Mouse (Mus musculus) urinary bladder, postnatal 4 days (tissue): Measurements from ENCODE around the gene Slc2a13.
A peak's percentile ranks its signal among the peaks of the same experiment; 100 is the strongest.

ENCODE experiments used
- DNase-seq, 2 experiments: peaks; one replicate each; pipeline ENCODE4 v3.0.0; 2021 to 2022; ENCODE audit warnings: low spot score in 2 of 2

Slc2a13 gene

DNA sequence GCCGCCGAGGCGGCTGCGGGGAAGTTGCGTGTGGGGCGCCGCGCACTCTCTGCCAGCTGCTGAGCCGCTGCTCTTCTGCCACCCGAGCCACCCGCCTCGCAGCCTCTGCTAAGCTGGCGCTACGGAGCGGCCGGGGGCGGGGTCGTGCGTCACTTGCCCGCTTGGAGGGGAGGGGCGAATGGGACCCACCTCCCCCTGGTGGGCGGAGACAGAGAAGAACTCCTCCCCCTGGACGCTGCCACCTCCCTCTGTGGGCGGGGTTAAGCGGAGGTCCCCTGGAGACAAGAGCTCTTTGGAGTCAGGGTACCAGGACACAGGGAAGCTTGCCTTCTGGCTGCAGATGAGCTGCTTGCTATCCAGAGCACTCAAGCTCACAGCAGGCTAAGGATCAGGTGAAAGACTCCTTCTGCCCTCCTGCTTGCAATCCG is at the start of gene Slc2a13:
TSS of gene Slc2a13 (minus strand) at position 151 of the 428 bp plus-strand sequence.
- DNase-seq, result peak; percentile 79 to 87

DNA sequence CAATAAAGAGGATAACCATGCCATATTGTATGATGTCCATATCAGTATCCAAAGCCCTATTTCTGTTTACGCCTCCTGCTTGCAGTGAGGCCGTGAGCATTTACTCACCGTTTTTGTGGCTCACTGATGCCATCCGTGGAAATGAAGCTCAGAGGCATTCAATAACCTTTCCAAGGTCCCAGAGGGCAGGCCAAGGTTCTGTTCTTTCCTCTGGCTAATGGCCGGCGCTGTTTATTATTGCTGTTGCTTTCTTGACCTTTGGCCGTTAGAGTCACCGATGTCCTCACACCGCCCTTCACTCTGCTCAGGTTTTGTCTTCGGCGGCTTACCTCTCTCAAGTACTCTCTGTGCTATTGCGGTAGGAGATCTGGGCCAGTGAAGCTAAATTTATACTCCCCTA is 43.0 kb upstream of the Slc2a13 start:
- no peak for DNase-seq

DNA sequence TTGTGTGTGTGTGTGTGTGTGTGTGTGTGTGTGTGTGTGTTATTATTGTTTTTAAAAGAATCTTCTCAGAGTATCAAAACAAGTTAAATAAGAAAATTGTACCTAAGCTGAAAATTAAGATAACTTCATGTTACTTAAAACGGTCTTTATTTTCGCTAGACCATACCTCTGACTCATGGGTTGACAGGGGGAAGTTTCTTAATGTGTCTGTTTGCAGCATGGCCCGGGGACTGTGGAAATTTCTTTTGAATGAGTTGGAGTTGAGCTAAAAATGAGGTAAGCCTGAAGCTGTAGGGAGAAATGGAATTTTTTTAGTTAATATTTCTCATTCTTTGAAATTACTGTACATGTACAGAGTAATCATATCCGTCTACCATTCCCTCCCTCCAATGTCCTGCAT is 42.5 kb upstream of the Slc2a13 start:
- no peak for DNase-seq

DNA sequence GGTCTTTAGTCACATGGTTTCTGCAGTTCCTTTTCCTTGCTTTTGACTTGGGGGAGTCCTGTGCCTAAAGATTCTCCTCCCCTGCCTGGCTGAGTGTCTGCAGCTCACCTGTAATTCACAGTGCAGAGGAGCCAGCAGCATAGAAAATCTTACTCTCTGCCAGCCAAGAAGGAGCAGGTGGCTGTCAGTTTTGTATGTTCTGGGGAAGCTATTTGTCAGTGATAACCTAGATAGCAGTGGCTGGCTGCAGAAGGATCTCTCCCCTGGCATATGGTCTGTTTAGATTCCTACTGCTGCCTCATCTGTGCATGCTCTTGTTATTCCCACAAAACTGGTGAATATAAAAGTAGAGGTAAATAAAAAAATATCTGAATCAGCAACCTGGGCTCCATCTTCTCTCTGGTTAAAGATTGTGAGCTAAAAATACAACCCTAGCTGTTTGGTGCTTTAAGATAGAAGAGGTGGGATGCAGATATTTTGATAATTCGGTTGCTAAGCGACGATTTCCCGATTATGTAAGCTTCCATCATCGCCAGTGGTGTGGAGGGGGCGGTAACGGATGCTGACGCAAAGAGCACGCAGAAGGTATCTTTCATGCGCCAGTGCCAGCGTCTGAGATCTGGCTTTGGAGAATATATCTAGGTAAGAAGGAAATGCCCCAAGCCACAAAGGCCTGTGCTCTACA is 41.1 kb upstream of the Slc2a13 start:
- no peak for DNase-seq

DNA sequence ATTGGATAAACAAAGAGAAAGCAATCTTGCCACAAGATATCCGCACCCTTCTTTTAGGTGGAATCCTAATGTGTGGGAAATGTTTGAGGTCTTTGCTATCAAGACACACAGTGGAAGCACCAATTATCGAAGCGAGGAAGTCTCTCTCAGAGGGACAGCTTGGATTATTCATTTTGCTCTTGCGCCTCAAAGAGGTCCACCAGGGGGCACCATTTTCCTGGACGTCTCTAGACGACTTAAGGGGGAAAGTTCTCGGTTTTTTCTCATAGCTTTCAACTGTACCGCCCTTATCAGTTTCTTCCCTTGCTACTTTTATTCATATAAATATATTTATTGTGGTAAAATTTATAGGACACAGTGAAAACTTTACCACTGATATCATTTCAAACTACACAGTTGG is 36.7 kb upstream of the Slc2a13 start:
- peak in 1 of 2 experiments; percentile 76 for DNase-seq

DNA sequence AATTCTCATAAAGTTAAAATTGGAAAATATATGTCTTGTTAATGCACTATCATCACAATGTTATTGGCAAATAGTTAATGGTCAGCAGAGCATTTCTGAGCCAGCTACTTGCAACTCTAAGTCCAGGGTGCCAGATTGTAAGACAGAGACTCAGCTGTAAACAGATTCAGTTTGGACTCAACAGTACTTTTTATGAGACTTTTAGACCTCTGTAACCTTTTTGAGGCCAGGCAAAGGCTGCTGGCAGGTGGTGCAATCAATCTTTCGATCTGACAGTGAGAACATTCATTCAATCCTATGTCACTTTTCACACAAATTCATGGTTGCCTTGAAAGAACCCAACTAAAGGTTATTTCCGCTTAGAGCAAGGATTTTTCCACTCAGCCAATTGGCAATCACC is 35.8 kb upstream of the Slc2a13 start:
- DNase-seq, result no peak

DNA sequence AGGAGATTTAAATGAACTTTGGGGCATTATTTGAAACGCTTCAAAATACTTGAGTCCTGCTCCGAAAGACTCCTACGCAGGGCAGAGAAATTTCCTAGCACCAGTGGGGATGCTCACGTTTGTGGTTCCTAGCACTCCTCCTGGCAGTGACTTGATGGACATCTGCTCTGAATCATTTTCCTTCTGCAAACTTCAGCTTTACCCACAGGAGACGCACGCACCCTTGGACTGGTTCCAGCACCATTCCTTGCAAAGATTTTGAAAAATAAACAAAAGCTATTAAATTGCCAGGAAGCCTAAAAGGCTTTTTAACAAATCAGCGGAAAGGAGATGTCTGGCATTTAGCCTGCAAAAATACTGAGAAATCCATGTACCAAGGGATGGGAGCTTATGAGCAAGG is 28.1 kb upstream of the Slc2a13 start:
- DNase-seq, result no peak

DNA sequence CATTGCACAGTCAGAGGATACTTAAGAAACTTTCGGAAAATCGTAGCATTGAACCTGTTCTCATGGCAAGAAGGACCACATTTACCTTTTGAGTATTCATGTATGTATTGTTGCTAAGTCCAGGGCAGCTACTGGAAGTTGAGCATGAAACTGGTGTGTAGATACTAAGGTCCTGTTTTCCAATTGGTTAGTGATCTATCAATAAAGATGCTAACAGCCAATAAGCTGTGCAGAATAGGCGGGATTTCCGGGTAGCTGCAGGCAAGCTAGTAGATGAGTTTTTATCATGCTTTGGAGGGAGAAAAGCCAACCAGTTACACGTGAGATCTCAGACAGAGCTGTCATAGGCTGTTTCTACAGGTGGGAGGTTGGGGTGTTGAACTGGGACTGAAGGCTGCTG is 24.2 kb upstream of the Slc2a13 start:
- no peak for DNase-seq

DNA sequence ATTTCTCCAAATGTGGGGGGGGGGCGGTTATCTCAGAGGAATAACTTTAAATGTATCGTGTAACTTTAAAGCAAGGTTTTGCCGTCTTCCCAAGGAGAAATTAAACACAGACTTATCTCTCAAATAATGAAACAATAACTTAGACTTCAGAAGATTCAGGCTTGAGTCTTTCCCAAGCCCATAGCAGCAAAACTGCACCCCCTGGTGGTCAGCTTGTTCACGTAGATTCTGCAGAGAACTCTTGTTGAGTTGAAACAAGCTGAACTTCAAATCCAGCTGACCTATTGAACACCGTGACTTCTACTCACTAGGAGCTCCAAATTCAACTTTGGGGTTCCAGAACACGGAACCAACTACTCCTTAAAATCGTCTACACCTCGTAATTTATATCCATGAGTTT is 1.4 kb upstream of the Slc2a13 start:
- peak; percentile 50 to 85 for DNase-seq

DNA sequence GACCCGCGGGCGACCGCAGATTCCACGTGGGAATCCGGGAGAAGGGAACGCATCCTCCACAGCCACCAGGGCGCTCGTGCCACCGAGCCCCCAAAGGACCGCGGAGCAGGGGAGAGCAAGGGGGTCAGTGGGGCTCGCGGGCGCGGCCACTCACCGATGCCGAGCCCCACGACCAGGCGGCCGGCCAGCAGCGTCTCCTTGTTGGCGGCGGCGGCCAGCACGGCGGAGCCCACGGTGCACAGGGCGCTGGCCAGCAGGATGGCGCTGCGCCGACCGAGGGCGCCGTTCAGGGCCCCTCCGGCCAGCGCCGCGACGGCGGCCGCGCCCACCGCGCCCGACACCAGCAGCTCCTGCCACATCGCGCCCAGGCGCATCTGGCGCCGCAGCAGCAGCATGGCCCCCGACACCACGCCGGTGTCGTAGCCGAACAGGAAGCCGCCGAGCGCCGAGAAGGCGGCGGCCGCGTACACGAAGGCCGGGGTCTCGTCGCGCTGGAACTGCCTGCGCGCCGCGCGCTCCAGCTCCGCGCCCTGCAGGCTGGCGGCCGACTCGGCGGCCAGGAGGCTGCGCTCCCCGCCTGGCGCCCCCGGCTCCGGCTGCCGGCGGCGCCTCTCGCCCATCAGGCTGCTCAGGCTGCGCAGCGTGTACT is 516 bp downstream of the Slc2a13 start:
- no peak for DNase-seq

DNA sequence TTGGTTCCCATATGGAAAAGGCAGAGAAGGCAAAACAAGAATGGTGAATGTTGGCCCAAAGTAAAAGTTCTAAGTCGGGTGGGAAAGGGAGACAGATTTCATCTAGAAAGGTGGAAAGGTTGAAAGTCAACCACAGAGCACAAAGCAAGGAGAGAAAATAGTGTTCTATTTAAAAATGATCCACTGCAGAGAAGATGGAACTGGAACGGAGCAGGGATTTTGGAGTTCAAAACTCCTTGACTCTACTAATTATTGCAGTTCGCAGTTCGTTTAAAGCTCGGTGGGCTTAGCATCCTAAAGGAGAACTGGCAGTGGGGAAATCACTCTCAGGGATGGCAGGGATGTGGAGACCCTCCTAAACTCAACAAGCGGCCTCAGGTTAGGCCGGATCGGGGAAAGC is 1.1 kb downstream of the Slc2a13 start:
- DNase-seq, result no peak

DNA sequence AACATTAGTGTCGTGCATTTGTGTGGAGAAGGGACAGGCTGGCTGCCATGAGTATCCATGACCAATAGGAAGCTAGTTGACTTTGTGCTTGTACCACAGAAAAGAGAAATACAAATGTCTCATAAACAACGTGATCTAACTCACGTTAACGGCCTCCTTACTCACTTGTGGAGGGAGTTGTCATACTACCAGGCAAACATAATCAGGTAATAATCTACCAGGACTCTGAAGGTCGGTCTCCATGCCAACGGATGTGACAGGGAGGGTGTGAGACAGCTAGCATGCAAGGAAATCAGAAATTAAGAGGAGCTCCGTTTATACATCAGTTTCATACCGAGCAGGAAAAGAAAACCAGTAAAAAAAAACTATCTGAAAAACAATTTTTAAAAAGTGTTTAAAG is 6.3 kb downstream of the Slc2a13 start:
- DNase-seq, result no peak

DNA sequence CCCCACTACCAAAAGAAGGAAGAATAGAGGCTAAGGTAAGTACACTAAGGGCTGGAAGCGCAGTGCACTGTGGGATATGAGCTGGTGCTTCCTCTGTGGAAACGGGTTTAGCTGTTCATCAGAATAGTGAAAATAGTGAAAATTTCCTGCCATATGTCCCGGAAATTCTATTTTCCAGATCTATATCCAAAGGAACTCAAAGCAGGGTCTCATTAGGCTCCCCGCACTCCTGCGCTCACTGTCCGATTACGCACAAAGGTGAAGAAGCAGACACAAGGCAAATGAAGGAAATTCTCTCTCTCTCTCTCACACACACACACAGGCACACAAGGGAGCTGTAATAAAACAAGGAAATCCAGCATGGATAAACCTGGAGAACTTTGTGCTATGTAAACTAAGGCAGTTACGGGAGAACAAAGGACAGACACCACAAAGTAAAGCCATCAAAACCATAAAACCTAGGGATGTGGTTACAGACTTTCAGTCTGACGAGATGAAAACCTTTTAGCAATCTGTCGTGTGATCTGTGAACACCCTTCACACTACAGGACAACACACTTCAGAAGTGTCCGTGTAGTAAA is 7.9 kb downstream of the Slc2a13 start:
- no peak for DNase-seq

DNA sequence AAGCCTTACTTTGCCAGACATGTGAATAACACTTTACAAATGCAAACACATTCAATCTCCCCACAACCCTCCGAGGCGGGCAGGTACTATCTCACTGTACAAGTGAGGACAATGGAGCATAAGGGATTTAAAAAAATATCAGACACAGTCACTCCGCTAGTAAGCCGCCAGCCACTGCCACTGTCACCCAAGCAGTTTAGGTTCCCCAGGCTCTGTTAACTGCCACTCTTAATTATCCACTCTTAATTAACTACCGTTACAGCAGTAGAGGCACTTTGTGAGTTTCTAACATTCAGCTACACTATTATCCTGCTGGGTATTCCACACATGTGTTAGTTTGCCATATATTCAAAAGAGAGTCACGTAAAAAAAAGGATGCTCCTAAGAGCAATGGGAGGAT is 11.3 kb downstream of the Slc2a13 start:
- no peak for DNase-seq

DNA sequence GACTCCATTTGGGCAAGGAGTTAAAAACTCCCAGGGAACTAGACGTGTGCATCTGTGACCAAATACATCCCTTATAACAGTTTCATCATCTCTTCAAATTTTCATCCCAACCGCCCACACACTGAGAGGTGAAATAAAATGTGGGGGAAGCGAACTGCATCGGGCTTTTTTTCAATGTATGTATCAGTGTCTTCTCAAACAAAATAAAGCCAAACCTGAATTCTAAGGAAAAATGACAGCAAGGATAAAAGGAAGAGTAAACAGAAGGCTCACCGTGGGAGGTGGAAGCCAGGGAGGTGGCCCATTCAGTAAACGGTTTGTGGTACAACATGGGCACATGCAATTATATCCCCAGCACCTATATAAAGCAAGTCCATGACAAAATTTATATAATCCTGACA is 17.7 kb downstream of the Slc2a13 start:
- no peak for DNase-seq

DNA sequence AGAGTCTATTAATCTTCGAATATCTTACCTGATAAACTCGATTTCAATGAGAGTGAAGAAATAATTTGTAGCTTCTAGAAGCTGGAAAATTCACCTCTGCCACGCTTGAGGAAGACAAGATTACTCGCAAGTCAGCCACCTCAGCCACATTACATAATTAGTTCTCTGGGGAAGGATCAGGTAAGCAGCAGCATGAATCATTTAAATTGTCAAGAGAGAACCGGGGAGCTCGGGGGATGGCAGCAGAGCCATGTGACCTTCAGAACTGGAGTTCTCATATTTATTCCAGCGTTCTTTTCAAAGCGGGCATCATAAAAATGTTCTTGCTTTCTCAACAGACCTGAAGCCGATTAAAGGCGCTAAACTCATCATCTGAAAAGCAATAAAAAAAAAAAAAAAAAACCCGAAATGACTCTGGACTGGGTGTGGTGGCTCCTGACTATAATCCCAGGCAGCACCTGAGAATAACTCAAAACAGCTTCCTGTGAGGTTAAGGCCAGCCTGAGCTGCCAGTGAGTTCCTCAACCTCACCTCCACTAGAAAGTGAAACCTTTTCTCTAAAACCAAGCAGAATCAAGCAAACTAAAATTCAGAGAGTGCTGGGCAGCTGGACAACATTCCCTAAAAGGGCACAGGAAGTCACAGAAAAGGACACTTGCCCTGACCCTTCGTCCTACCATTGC is 24.3 kb downstream of the Slc2a13 start:
- DNase-seq, result no peak

DNA sequence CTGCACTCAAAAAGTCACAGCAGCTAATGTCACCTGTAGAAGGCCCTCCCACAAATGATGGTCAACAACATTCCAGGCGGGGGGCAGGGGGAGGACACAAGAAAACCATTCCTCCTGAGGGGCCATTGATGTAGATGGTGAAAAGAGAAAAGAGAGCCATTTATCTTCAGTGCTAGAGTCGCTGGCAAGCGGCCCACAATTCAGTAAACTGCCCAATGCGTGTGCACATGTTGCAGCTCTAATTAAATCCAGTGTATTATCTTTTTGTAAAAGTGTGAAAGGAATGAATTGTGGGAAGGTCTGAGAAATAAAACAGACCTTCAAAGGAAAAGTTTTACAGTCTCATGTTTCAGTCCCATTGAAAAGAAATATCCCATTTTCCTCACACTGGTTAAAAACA is 28.5 kb downstream of the Slc2a13 start:
- DNase-seq, result no peak

DNA sequence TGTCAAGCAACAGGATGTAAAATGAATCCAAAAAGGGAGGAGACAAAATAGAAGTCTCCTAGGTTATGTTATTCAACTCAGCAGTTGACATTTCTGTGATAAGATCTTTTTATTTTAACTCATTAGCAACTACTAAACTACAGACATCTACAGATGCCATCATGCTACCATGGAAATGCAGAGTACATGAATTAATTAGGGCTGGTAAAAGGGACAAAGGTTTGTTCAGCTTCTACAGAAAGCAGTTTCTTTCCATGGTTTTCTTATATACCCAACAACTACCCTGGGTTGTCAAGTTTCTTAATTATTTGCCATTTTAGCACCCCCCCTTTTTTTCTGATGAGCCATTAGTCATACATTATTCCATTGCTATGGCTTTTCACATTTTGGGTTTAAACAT is 34.6 kb downstream of the Slc2a13 start:
- DNase-seq, result no peak

DNA sequence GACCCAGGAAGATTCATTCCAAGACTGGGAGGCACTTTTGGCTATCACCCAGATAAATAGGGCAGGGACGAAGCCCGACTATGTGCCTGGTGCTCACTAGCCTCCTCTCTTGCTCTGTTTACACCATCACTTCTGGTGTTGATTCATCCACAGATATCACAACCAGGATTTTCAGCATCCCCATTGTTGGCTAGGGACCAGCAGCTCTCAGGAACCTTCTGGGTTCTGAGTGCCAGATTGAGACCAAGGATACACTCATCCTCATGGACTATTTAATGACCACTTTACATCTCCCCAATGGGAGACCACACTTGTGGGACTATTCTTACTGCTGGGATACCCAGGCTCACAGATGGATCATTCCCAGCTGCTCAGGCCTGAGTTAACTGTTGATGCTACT is 46.2 kb downstream of the Slc2a13 start:
- DNase-seq, result no peak

DNA sequence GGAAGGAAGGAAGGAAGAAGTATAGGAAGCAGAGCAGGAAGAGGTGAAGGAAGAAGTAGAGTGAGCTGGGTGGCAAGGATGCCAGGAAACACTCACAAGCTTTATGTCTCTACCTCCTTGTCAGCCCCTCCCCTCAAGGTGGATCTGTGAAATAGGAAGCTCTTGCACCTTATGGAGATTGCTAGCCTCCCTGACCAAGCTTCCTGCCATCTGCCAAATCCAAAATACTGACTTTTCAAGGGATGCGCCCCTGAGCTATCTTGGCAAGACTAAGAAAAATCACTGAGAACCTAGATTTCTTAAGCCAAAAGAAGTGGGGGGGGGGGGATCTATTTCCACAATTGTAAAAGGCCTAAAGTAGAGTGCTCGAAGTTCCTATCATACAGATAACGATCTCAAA is 46.9 kb downstream of the Slc2a13 start:
- DNase-seq, result no peak

DNA sequence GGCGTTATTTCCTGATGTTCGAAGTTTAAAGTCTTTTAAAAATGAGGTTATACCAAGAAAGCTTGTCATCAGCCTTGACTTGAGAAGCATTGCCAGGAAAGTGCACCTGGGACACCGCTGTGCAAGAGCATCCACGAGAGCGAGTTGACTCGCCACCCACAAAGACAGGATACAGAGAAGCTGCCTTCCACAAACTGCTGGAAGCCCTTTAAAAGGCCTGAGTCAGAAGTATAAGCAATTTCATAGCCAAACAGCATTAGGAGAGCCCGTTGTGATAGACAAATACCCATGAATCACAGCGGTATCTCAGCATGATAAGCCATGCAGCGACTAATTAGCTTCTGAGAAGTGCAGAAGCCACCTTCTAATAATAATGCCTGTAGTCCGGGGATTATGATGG is 48.6 kb downstream of the Slc2a13 start:
- no peak for DNase-seq

DNA sequence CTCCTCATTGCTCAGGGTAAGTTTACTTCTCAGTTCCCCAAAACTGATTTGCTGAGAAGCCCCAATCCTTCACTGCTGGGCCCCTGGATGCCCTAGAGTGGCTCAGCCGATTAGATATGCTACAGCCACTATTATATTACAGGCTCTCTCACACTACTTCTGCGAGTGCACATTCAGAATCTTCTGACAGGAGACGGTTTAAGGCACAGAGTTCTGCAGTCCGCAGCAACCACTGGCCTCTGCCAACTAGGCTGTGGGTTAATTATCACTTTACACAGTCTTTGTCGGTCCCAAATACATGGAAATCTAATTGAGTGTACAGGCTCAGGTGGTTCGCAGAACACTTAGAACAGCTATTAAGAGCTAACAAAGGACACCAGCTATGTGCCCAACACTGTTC is 69.8 kb downstream of the Slc2a13 start:
- DNase-seq, result no peak

DNA sequence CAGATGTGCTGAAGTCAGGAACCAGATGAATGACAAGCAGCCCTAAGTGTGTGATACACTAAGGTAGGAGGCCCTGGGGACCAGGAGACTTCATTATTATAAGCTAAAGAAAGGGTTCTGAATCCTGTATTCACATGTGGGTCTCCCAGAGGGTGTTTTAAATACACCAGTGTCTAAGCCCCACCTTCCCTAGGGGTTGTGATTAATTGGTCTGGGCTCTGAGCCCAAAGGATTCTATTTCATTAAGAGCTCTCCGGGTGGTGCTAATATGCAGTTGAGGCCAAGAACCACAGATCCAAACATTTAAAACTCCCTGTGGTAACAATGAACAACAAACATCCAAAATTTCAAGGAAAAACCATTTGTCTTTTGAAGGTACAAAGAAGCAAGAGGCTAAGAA is 70.4 kb downstream of the Slc2a13 start:
- no peak for DNase-seq
